Mouse (Mus musculus) monocyte, adult 5-6 weeks (primary cell): ENCODE measurements around the gene Mta1. TPM values are rescaled to one million over a fixed set of nuclear protein-coding genes. Genes with fewer than 3 reads are reported as not detected.

ENCODE experiments used
- ATAC-seq: fragments of 153-309, 156-312 bp; replicated peaks from 2 replicates; pipeline ENCODE4 v1.8.0; 2017; ENCODE audit warnings: mild to moderate bottlenecking; ENCODE audit not compliant: low TSS enrichment, insufficient number of reproducible peaks, severe bottlenecking, poor library complexity, low FRiP score
- total RNA-seq: library from RNA; stranded (forward); fragments of 200-1000, 200-491, 200-594 nt; gene quantifications from 3 replicates; pipeline ENCODE4 v1.2.3, GENCODE M21; 2017

Mta1 gene
- total RNA-seq, 1 experiment from 2014 or later: 9.6 TPM

DNA sequence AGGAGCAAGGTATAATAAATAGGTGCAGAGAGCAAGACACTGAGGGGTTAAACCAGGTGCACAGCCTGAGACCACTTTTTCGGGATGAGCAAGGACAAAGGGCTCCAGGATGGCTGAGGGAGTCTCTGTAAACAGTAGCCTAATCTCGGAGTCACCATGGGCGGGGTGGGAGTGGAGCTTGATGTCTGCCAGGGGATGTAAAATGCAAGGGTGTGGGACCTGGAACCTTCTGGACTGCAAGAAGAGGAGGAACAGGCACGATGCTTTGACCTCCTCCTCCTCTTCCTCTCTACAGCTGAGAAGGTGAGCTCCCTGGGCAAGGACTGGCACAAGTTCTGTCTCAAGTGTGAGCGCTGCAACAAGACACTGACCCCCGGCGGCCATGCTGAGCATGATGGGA, 45.1 kb downstream of the Mta1 start:
- ATAC-seq: no peak

GRCm38 (mm10) chr12:113144001-113144756, 46.1 kb downstream of the Mta1 start:
- ATAC-seq: 0 out of 2 replicates have a peak, but pooled peaks have one; percentile 16

DNA sequence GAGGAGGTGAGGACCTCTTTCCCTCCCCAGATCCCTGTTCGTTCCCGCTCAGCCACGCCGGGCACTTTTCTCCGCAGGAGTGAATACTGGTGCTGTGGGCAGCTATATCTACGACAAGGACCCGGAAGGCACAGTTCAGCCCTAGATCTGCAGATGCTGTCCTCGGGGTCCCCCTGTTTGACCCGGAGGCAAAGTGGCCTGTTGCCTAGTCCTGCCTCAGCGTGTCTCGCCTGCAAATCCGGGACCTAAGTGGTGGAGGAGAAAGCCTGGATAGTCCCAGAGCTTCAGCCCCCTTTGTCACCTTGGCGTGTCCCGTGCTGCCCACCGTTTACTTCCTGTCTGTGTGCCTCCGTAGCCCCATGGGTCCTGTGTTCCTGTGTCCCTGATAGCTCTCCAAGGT, 46.8 kb downstream of the Mta1 start:
- ATAC-seq: no peak

GRCm38 (mm10) chr12:113145591-113145990, 47.5 kb downstream of the Mta1 start:
- ATAC-seq: no peak

DNA sequence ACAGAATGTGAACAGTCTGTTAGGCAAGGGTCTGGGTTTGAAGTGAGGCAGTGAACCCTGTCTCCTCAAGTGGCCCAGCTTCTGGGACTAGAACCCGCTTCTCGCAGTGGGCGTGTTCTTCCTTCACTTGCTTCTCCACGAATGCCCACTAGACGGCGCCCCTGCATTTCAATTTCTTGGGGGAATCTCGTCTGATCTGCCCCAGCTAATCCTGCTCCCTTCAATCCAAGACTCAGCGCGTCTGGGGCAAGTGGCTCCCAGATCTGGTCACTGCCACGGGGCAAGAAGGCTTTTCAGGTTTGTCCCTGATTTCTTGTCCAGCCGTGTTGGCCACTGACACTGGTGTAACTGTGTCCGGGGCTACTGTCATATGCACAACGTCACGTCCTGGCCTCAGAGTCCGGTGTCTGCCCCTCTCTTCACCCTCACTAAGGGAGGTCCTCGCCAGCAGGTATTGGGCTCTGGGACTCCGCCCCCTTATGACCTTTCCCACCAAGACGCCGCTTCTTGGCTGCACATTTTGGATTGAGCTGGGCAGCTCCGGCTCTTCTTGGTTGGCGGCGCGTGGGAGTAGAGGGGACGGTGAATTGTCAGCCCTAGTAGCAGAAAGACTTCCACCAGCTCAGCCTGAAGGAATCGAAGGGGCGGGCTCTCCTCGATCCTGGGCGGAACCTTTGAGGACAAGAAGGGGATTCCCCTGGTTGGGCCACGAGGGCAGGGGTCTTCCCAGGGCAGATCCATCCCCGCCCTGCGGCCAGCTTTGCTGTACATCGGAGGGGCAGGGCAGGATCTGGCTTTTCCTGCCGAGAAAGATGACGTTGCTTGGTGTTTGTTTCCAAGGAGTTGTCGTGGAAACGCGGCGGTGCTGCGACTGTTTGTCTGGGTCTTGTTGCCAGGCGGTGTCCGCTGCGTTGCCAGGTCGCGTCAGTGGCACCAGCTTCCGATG, 48.3 kb downstream of the Mta1 start, which contains the start of gene Crip1:
Gene Crip1 (plus strand): TSS at position 205 of the 946 bp plus-strand sequence.
- ATAC-seq: peak; percentile 37

GRCm38 (mm10) chr12:113147481-113147880, 49.4 kb downstream of the Mta1 start:
- no peak for ATAC-seq

GRCm38 (mm10) chr12:113148381-113149035, 50.4 kb downstream of the Mta1 start:
- no peak for ATAC-seq

GRCm38 (mm10) chr12:113149341-113149740, 51.3 kb downstream of the Mta1 start:
- no peak for ATAC-seq

DNA sequence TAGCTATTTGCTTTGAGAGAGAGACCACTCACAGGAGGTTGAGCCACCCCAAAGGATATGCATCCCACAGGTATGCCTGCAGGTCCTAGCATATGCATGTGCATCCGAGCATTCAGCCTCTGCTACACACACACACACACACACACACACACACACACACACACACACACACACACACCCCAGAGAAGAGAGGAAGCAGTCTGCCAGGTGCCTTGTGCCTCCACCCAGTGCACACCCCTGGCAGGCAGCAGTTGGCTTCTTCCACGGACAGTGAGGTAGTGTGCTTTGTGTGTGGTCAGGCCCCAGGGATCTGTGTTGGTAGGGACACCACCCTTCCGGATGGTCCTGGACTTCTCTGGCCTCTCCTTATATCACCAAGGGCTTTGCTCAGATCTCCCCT, 51.8 kb downstream of the Mta1 start:
- ATAC-seq: no peak

- no peak for ATAC-seq
Measured at GRCm38 (mm10) chr12:113150591-113150990, 52.5 kb downstream of the Mta1 start.

- ATAC-seq: no peak
Measured at GRCm38 (mm10) chr12:113151046-113151445, 53.0 kb downstream of the Mta1 start.

- no peak for ATAC-seq
Measured at GRCm38 (mm10) chr12:113151661-113152271, 53.7 kb downstream of the Mta1 start.

GRCm38 (mm10) chr12:113152272-113152661, 54.2 kb downstream of the Mta1 start:
- ATAC-seq: no peak

DNA sequence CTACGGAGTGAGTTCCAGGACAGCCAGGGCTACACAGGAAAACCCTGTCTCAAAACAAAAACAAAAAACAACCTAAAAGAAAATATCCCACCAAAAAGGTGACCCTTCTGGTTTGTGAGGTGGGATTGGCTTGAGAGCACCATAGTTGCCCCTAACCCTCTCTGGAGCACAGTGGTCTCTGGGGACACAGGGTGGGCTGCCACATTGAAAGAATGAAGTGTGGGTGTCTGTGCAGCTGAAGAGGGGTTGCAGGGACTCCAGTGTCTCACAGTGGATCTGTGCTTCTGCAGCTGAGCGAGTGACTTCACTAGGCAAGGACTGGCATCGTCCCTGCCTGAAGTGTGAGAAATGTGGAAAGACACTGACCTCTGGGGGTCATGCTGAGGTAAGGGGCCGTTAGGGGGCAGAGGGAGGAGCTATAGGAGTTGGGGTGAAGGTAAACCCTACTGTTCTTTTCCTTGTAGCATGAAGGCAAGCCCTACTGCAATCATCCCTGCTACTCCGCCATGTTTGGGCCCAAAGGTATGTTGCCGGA, 55.0 kb downstream of the Mta1 start:
- no peak for ATAC-seq

DNA sequence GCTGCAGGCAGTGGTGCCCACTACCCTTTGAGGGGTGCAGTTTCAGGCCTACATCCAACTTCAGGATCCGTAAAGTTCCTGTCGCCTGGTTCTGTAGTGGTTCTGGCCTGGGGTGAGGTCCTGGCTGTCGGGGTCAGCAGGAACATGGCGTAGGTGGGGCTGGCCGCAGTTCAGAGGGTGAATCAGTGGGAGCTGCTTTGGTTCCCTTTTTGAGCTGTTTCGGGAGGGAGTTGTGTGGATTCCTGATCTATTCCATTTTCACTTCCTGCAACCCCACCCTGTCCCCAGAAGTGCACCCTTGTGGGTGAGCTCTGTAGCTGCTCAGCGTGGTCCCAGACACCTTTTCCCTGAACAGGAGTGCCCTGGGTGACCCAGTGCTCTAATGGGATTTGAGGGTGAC, 55.9 kb downstream of the Mta1 start:
- ATAC-seq: no peak

DNA sequence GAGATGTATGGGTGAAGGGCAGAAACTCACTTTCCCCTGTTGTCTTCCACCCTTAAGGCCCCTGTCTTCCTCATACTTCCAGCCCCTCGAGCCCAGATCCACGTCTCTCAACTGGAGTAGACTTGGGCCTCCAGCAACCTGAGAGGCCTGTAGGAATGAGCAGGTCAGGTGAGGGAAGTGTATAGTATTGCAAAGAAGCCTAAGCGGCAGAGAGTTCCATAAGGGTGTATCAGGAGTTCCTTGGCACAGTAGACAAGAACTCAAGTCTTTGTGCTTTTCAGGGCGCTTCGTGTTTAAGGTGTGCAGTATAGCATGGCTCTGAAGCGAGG, 56.6 kb downstream of the Mta1 start:
- no peak for ATAC-seq

- ATAC-seq: 0 out of 2 replicates have a peak, but pooled peaks have one; percentile 2
Measured at GRCm38 (mm10) chr12:113155076-113155771, 57.1 kb downstream of the Mta1 start.

DNA sequence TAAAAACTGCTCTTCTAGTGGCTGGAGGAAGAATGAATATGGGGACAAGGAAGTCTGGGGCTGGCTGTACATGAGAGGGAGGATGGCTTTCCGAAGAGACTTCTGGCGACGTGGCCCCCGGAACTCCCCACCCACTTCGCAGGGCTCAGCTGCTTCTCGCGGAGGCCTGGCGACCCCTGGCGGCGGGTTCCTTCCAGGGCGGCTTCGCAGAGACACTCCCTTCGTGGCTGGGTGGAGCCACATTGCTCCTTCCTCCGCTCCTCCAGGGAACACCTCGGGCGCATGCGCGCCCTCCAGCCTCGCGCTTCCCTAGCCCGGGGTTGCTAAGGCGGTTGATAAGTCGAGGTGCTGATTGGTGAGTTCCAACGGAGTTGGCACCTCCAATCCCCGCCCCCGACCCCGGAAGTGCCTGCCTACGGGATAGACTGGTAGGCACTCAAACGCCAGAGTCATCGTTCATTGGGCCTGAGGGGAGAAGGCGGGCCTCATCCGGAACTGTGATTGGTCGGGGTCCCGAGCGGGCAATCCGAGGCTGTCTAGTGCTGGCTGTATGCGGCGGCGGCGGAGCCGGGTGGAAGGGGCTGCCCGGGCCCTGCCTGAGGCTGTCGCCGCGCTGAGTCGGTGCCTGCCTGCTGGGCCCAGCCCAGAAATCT, 57.9 kb downstream of the Mta1 start, which contains the start of gene Tedc1:
Gene Tedc1 (plus strand): TSS at position 535 of the 653 bp plus-strand sequence.
- peak; percentile 87 for ATAC-seq
